Mouse (Mus musculus) intestine, embryonic 14.5 days (tissue): ENCODE measurements around the gene Tgfbi. TPM values are rescaled to one million over a fixed set of nuclear protein-coding genes. Genes with fewer than 3 reads are reported as not detected.

Experiments used
- ATAC-seq: fragments of 200-750 bp; cut with Nextera tagmentation; replicated peaks from 2 replicates; pipeline ENCODE4 v1.8.0; 2017; ENCODE audit warnings: low read depth, moderate number of reproducible peaks, moderate TSS enrichment, moderate library complexity; ENCODE audit not compliant: low FRiP score, low TSS enrichment
- DNase-seq: peaks from one replicate; pipeline ENCODE4 v3.0.0-alpha.2; 2018; ENCODE audit warnings: low spot score
- H3K27ac ChIP-seq: fragments of 300-500 bp; sonication (generic); 2 replicates; pipeline ENCODE4 v1.5.1; 2014; ENCODE audit warnings: low read depth, mild to moderate bottlenecking, control low read depth
- H3K27me3 ChIP-seq: fragments of 300-500 bp; sonication (generic); replicated peaks from 2 replicates; pipeline ENCODE4 v1.6.1; 2014; ENCODE audit warnings: low read length, control low read depth; ENCODE audit not compliant: control insufficient read depth, insufficient read depth
- H3K36me3 ChIP-seq: fragments of 300-500 bp; sonication (generic); 2 replicates; pipeline ENCODE4 v1.6.1; 2014; ENCODE audit warnings: low read length, control low read depth; ENCODE audit not compliant: control insufficient read depth, insufficient read depth
- H3K4me1 ChIP-seq: fragments of 300-500 bp; sonication (generic); replicated peaks from 2 replicates; pipeline ENCODE4 v1.6.1; 2014; ENCODE audit warnings: low read length, control low read depth, mixed read lengths; ENCODE audit not compliant: control insufficient read depth, insufficient read depth
- H3K4me2 ChIP-seq: fragments of 300-500 bp; sonication (generic); 2 replicates; pipeline ENCODE4 v1.6.1; 2014; ENCODE audit warnings: low read length
- H3K4me3 ChIP-seq: fragments of 300-500 bp; sonication (generic); 2 replicates; pipeline ENCODE4 v1.5.1; 2014; ENCODE audit warnings: low read depth, low read length, control low read depth, mixed read lengths
- H3K9ac ChIP-seq: fragments of 300-500 bp; sonication (generic); 2 replicates; pipeline ENCODE4 v1.6.1; 2014; ENCODE audit warnings: mild to moderate bottlenecking, low read length
- H3K9me3 ChIP-seq: fragments of 300-500 bp; sonication (generic); 2 replicates; pipeline ENCODE4 v1.6.1; 2016; ENCODE audit warnings: low read length, control low read depth; ENCODE audit not compliant: control insufficient read depth
- WGBS: fragments of 180-500 bp; shearing (Covaris S2); extraction: QIAGEN DNeasy Blood & Tissue Kit; methylation state at CpG from one replicate; pipeline ENCODE4 v1.1.7; 2014; 5-methylcytosine and 5-hydroxymethylcytosine counted together
- polyA plus RNA-seq: library from polyadenylated mRNA; unstranded; fragments of >200 nt; fragmentation: Nextera tagmentation; extraction: Ambion mirVana; gene quantifications from 2 replicates; pipeline ENCODE4 v1.2.1, GENCODE M21; 2014

Gene Tgfbi
- polyA plus RNA-seq, 1 experiment from 2014 or later = 123 TPM

DNA sequence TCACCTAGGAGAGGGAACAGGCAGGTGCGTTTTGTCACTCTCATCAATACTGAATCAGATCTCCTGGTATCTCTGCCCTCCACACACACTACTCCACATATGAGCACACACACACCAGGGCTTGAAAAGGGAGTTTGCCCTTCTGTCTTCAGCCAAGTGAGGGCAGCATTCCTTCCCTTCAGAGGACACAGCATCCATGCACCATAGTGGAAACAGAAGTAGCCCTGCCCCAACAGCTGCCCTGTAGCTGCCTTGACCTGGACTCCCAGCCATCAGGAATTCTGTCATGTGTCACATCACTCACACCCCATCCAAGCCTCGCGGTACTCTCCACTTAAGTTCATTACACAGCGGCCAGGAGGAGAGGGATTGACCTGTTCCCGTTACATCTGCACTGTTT, 31.2 kb upstream of the Tgfbi start:
- no peaks in the 10 kb centered on the region for H3K27me3 ChIP-seq
- H3K4me3 ChIP-seq = no peak overlapping the region
- H3K27ac ChIP-seq = no peak overlapping the region; the same call in 1 of the 2 replicates
- DNase-seq = no peak
- no peaks in the 10 kb centered on the region for H3K9me3 ChIP-seq
- H3K4me2 ChIP-seq = no peak overlapping the region
- WGBS = 75% methylated on average over 5 of the region's 5 CpGs
- H3K36me3 ChIP-seq = no peaks in the 10 kb centered on the region
- ATAC-seq = no peak
- peaks cover 53% of the 10 kb centered on the region for H3K4me1 ChIP-seq
- H3K9ac ChIP-seq = no peak overlapping the region

DNA sequence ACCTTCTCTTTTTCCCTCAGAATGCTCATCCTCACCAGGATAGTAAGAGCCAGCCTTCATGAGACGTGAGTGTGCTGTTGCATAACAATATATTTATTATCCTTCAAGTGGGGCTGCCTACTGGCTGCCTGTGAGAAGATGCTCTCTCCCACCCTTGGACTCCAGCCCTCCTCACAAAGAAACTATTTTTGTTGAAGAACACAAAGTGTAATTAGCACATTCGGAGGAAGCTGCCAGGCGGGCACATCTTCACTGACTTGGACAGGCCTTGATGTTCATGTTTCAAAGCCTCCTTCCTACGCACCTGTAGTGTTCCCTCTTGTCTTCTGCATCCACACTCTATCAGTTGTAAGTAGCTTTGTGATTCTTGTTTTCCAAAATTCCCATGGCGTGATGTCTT, 28.9 kb upstream of the Tgfbi start:
- no peaks in the 10 kb centered on the region for H3K9me3 ChIP-seq
- no peak for ATAC-seq
- no peaks in the 10 kb centered on the region for H3K27me3 ChIP-seq
- no peaks in the 10 kb centered on the region for H3K36me3 ChIP-seq
- no peak overlapping the region for H3K9ac ChIP-seq
- H3K4me2 ChIP-seq = no peak overlapping the region
- no peak overlapping the region for H3K27ac ChIP-seq
- DNase-seq = no peak
- H3K4me1 ChIP-seq = peaks cover 41% of the 10 kb centered on the region
- no peak overlapping the region for H3K4me3 ChIP-seq
- WGBS = 83% methylated on average over 5 of the region's 5 CpGs

DNA sequence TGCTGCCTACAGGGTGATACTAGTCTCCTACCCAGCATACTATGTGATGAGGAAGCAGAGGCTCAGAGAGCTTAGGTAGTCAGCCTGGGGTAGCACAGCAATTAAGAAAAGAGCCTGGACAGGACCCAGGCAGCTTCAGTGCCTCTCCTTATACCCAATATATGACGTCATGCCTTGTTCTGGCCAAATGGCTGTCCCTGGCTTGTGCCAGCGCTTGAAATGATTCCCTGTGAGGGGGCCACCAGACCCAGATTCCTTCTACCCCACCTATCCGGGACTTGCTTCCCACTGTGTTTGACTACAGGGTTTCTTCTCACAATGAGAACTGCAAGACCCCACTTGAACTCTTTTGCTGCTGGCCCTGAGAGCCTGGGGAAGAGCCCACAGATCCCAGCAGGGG, 27.8 kb upstream of the Tgfbi start:
- 4% methylated on average over 3 of the region's 3 CpGs for whole genome bisulfite sequencing

DNA sequence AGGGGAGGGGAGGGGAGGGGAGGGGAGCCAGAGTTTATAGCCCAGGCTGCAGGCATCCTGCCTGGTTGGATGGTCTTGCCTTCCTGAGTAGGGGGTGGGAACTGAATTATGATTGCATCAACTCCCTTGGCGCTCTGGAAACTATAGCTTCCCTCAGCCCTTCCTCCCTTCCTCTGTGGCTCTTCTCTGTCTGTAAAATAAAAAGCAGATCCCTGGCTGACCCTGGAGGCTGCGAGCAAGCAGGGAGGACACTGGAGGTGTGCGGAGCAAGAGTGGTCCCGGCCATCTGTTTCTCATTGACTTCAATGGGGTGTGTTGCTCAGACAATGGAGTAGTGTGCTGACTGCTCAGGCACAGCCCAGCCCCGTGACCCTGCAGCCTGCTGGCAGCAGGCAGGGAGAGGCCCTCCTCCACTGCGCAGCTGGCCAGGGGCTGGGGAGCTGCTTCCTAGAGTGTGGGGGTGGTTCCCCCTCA, 27.3 kb upstream of the Tgfbi start:
- DNase-seq = peak; percentile 90
- H3K4me3 ChIP-seq = no peak overlapping the region
- H3K4me2 ChIP-seq = peak overlapping the region; percentile 35
- H3K36me3 ChIP-seq = no peaks in the 10 kb centered on the region
- H3K9me3 ChIP-seq = no peaks in the 10 kb centered on the region
- no peaks in the 10 kb centered on the region for H3K27me3 ChIP-seq
- peak overlapping the region; percentile 95 for H3K27ac ChIP-seq
- WGBS = 1% methylated on average over 6 of the region's 6 CpGs
- peak; percentile 96 for ATAC-seq
- peaks cover 36% of the 10 kb centered on the region for H3K4me1 ChIP-seq
- 0 out of 2 replicates have a peak overlapping the region, but pooled peaks have one; percentile 17 for H3K9ac ChIP-seq

More for the DNA sequence above, 27.8 kb upstream of the Tgfbi start:
- Histone ChIP-seq H3K27me3 (no peaks in the 10 kb centered on the region), H3K27ac (peak overlapping the region; percentile 95), H3K4me1 (peaks cover 41% of the 10 kb centered on the region), H3K4me3 (no peak overlapping the region), H3K9ac (no peak overlapping the region), H3K36me3 (no peaks in the 10 kb centered on the region), H3K4me2 (no peak overlapping the region), H3K9me3 (no peaks in the 10 kb centered on the region)
- ATAC-seq (0 out of 2 replicates have a peak, but pooled peaks have one; percentile 9), DNase-seq (peak; percentile 73)

DNA sequence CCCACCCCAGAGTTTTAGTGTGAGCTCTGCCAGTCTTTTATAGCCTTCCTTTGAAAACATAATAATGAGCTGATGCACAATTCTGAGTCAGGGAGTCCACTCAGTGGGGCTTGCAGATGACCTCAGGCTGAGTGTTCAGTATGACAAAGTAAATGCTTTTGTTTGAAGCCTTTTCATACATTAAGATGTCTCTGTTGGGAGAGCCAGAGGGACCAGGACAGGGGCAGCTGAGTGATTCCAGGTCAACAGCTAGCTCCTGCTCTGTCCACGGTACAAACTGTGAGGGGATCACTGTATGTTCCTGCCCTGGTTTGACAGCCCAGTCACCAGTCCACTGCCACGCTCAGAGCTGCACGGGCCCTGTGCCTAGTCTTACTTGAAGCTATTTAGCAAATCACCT, 26.6 kb upstream of the Tgfbi start:
- ATAC-seq (peak; percentile 24; the same call in 1 of the 2 replicates), DNase-seq (no peak)
- Histone ChIP-seq H3K27me3 (no peaks in the 10 kb centered on the region), H3K4me1 (peaks cover 35% of the 10 kb centered on the region), H3K36me3 (no peaks in the 10 kb centered on the region), H3K4me3 (no peak overlapping the region), H3K4me2 (no peak overlapping the region), H3K27ac (peak overlapping the region; percentile 95), H3K9me3 (no peaks in the 10 kb centered on the region), H3K9ac (no peak overlapping the region)
- WGBS = 20% methylated on average over 3 of the region's 3 CpGs

DNA sequence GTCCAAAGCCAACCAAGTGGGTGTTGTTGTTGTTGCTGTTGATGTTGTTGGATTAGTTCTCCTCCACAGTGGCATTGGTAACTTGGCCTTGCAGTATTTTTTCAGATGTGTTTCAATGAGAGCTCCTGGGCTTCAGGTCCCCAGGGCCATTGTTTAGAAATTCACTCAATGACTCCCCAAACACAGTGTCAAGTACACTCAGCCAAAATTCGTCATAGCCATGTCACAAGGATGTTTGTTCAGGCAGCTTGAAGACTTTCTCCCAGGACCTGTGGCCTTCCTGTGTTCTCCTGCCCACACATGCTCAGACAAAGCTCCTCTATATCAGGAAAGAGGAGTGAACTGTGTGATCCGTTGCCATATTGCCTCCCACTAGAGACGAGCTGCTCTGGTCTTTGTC, 23.3 kb upstream of the Tgfbi start:
- WGBS = 71% methylated on average over 3 of the region's 3 CpGs
- Histone ChIP-seq H3K4me1 (peaks cover 43% of the 10 kb centered on the region), H3K9ac (no peak overlapping the region), H3K9me3 (no peaks in the 10 kb centered on the region), H3K36me3 (no peaks in the 10 kb centered on the region), H3K27ac (no peak overlapping the region), H3K27me3 (no peaks in the 10 kb centered on the region), H3K4me3 (no peak overlapping the region), H3K4me2 (no peak overlapping the region)
- DNase-seq (no peak), ATAC-seq (no peak)

DNA sequence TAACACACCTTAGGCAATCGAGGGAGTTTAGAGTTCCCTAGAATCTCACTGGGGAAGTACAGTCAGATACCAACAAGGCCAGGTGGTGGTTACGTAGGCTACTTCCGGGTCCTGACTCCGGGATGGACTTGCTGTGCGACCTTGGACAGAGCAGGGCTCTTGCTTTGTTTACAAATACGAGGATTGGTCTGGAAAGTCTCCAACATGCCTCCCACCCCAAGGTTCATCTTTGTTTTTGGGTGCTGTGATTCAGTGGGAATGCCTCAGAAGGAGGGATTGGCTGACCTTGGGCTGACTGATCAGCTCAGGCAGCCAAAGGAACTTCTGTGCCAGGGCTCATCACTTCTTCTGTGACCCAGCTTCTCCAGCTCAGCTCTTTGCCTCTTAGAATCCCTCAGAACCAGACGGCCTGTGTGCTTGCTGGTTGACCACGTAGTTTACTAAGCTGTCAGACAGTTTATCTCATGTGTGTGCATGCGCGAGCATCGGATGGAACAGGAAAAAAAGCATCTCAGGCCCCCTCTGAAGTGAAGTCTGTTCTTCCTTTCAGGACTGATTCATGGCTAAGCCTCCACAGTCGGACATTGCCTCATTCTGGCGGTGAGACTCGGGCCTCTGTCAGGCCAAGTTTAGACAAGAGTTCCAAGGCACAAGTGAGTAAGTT, 20.7 kb upstream of the Tgfbi start:
- no peaks in the 10 kb centered on the region for H3K27me3 ChIP-seq
- ATAC-seq (peak; percentile 57; the same call in 1 of the 2 replicates), DNase-seq (peak; percentile 58)
- H3K4me2 ChIP-seq = no peak overlapping the region
- H3K27ac ChIP-seq = peak overlapping the region; percentile 29; the same call in 1 of the 2 replicates
- H3K4me1 ChIP-seq = peaks cover 27% of the 10 kb centered on the region
- H3K4me3 ChIP-seq = no peak overlapping the region
- no peaks in the 10 kb centered on the region for H3K9me3 ChIP-seq
- H3K9ac ChIP-seq = no peak overlapping the region
- H3K36me3 ChIP-seq = no peaks in the 10 kb centered on the region
- WGBS = 36% methylated on average over 14 of the region's 14 CpGs

DNA sequence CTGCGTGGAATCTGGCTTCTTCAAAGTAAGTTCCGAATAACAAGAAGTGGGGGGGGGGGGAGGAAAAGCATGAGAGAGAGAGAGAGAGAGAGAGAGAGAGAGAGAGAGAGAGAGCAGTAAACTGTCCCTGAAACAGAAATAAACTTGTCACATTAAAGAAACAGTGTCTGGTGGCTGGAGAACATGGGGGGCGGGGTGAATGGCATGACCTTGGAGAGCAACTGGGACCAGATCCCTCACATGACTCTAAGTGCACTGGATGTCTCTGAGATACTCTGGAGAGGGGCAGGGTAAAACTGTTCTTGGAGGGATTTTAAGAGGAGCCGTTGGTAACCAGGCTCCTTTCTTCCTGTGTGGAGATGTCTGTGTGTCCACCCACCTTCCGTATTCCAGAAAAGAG, 19.1 kb upstream of the Tgfbi start:
- ATAC-seq (no peak), DNase-seq (no peak)
- H3K9ac ChIP-seq = no peak overlapping the region
- no peak overlapping the region for H3K27ac ChIP-seq
- no peaks in the 10 kb centered on the region for H3K9me3 ChIP-seq
- H3K4me2 ChIP-seq = no peak overlapping the region
- no peaks in the 10 kb centered on the region for H3K27me3 ChIP-seq
- no peak overlapping the region for H3K4me3 ChIP-seq
- 52% methylated on average over 5 of the region's 5 CpGs for WGBS
- H3K4me1 ChIP-seq = peaks cover 43% of the 10 kb centered on the region
- H3K36me3 ChIP-seq = no peaks in the 10 kb centered on the region

DNA sequence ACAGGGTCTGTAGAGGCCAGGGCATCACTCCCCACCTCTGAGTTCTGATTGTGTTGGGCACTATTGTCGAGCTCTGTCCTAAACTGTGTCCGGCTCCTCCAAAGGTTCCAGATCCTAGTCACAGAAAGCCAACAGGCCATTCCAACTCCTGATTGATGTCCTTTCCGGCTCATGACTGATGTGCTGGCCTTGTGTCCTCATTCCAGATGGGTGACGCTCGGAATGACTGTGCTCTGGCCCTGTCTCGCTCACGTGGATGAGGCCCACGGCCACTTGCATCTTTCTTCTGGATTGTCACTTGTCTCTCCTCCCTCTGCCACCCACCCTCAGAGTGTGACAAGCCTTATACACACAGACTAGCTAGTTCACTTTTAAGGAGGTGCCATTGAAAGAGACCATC, 18.1 kb upstream of the Tgfbi start:
- Histone ChIP-seq H3K27me3 (no peaks in the 10 kb centered on the region), H3K9ac (no peak overlapping the region), H3K4me3 (no peak overlapping the region), H3K27ac (no peak overlapping the region), H3K4me1 (peaks cover 44% of the 10 kb centered on the region), H3K9me3 (no peaks in the 10 kb centered on the region), H3K36me3 (no peaks in the 10 kb centered on the region), H3K4me2 (no peak overlapping the region)
- ATAC-seq (no peak), DNase-seq (no peak)
- WGBS = 93% methylated on average over 8 of the region's 8 CpGs
